Mouse (Mus musculus) urinary bladder, adult 2 months (tissue): ENCODE data around the gene Fam178b. TPM values are rescaled to one million over a fixed set of nuclear protein-coding genes. Genes with fewer than 3 reads are reported as not detected.
"Not testable (repeated sequence)": the region's sequence is repeated elsewhere in the genome, so short reads cannot be mapped to it uniquely, and the experiment has no call there.

Experiments
- DNase-seq: peaks from one replicate; pipeline ENCODE4 v3.0.0; 2022; ENCODE audit warnings: low spot score
- polyA plus RNA-seq: library from polyadenylated mRNA; depleted of rRNA; stranded (reverse); fragments of >200 nt; gene quantifications from 2 replicates; pipeline ENCODE4 v1.2.3, GENCODE M21; 2012

The Fam178b gene
- polyA plus RNA-seq, 1 experiment, result 4.3 TPM

DNA sequence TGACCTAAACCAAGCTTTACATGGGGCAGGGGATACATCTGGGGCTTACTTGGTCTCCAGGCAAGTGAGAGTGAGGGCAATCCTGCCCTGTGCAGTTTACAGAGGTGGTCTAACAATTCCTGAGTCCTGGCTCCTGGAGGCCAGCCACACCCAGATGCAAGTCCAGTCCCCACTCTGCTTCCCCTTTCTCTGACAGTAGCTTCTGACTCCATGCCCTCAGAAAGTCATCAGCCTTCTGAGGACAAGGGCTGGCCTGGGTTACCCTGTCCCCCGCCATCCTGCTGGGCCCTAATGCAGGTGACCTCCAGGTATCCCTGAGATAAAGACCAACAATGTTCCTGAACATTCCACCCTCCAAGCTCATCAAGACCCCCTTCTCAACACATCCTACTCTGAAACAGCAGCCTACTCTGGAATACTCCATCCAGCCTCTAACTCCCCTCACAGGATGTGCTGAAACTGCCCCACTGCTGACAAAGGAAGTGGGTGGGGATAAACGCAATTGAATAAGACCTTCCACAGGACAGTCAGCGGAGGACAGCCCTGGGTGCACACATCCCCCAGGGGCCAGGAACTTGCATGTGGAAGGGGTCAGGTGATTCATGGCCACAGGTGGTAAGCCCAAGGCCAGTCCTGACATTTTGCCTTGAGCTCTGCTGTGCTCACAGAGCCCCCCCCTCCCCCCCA lies 52.8 kb downstream of the Fam178b start:
- DNase-seq, result no peak

DNA sequence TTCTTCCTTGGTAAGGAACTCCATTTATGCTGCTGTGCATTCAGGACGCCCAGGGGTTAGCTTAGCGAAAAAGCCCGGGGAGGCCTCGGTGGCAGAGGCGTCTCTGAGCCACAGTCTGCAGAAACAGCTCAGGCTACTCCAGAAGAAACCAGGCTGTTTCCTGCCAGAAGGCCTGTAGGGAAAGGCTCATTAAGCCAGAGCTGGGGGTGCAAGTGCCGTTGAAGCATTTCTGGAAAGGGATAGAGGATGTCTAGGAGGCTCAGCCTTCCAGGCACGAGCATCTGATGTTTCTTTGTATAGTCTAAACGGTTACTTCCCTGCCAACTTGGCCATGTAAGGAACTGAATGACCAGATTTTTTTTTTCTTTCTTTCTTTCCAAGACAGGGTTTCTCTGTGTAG lies 54.4 kb downstream of the Fam178b start:
- DNase-seq, result no peak

GRCm38 (mm10) chr1:36625442-36625841 lies 57.5 kb downstream of the Fam178b start:
- no peak for DNase-seq

- not testable (repeated sequence) for DNase-seq
These were observed 67.0 kb downstream of the Fam178b start for GRCm38 (mm10) chr1:36615958-36616357.

GRCm38 (mm10) chr1:36615188-36615587 lies 67.8 kb downstream of the Fam178b start:
- no peak for DNase-seq

GRCm38 (mm10) chr1:36614584-36614983 lies 68.4 kb downstream of the Fam178b start:
- DNase-seq, result no peak

- no peak for DNase-seq
These were observed 69.5 kb downstream of the Fam178b start for GRCm38 (mm10) chr1:36613374-36613895.

GRCm38 (mm10) chr1:36612362-36612761 lies 70.6 kb downstream of the Fam178b start:
- no peak for DNase-seq

GRCm38 (mm10) chr1:36611449-36612123 lies 71.4 kb downstream of the Fam178b start:
- no peak for DNase-seq

- DNase-seq, result no peak
These were observed 74.8 kb downstream of the Fam178b start for GRCm38 (mm10) chr1:36608211-36608610.

GRCm38 (mm10) chr1:36606951-36607350 lies 76.0 kb downstream of the Fam178b start:
- no peak for DNase-seq

DNA sequence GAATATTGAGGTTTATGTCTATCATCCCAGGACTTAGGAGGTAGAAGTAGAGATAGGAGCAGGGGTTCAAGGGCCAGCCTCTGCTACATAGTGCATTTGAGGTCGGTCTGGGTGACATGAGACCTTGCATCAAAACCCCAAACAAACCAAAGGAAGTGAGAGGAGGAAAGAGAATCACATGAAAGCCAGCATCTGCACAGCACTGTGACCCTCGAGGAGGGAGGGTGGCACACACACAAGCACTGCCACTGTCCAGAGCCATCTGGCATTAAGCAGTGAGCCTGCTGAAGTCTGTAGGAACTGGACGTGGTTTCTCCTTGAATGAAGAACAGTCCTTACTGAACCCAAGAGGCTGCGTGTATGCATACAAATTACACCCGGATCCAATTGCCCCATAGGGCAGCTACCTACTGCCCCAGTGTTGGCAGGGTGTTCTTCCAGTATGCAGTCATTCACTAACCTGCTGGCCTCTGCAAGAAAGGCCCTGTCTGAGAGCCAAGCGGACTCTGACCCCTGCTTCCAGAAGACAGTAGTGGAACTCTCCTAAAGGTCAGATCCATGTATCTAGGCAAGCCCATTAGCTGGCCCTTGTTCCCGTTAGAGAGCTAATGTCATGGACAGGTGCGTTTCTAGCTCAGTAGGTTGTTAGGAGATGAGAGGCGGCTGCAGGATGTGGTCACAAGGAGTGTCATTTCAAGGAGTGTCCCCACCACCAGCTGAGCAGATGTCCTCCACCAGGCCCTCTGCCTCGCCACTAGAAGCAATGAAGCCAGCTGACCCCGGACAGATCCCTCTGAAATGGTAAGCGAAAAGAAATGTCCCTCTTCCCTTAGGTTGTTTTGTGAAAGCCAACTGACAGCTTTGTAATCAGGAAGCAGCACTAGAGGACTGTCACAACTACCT lies 78.5 kb downstream of the Fam178b start:
- no peak for DNase-seq

GRCm38 (mm10) chr1:36603361-36603760 lies 79.6 kb downstream of the Fam178b start:
- DNase-seq, result no peak

DNA sequence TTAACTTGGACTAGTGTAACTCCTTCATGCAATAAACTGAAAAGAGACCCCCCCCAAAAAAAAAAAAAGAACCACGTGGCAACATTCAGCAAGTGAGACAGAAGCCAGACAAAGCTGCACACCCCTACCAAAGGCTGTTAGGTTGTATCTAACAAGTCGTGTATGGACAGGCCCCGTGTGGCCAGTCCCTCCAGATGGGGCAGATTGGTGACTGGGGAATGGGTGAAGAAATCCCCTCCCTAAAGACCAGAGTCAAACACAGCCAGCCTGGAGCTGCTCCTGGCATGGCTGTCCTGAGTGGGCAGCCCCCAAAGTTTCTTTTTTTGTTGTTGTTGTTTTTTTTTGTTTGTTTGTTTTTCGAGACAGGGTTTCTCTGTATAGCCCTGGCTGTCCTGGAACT lies 80.7 kb downstream of the Fam178b start:
- no peak for DNase-seq

DNA sequence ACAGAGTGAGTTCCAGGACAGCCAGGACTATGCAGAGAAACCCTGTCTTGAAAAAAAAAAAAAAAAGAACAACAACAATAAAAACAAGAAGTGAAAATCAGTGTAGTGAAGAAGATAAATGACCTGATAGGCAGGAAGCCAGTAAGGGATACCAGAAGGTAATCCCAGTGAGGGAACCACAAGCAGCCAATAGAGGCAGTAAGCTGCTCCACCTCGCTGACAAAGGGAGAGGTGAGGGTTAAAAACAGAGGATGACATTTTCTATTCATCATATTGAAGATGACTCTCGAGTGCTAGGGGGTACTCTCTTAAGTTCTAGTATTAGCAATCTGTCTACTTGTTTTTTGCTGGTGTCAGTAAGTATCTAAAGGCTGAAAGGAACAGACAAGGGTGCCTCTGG lies 84.6 kb downstream of the Fam178b start:
- no peak for DNase-seq

DNA sequence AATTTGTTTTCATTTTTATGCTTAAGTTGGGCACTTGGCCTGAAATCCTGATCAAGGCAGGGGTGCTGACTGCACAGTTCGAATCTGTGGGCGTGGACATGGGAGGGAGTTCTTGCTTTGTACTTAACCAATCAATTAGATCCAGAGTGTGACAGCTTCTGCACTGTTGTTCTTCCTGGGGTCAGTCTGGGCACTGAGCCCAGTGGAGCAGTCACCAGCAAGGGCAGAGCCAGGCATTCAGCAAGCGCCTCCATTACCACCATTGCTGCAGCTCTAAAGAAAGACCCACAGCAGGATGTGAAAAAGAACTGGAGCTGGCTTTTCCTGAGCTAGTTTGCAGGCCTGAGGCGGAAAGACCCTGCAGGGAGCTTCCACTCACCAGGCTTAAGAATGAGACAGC lies 86.9 kb downstream of the Fam178b start:
- no peak for DNase-seq

- DNase-seq, result no peak
These were observed 87.6 kb downstream of the Fam178b start for GRCm38 (mm10) chr1:36595167-36595931.

- DNase-seq, result no peak
These were observed 89.9 kb downstream of the Fam178b start for GRCm38 (mm10) chr1:36593099-36593498.

- DNase-seq, result no peak
These were observed 91.6 kb downstream of the Fam178b start for GRCm38 (mm10) chr1:36591408-36591807.

DNA sequence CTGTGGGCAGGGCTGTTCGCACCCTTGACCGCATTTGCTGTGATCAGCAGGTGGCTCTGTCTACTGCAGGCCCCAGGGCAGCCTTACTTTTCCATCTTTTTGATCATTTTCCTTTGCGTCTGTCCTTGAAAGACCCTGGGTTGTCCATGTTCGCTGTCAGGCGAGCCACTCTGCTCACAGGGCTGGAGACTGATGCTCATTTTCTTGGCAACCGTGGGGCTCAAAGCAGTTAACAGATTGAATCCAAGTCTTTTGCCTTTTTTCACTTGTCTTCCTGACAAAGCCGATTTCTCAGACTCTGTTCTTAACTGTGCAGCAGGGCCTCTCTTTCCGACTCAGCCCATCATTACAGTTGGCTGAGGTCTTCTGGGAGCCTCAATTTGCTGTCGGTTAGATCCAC lies 92.3 kb downstream of the Fam178b start:
- DNase-seq, result no peak

- DNase-seq, result no peak
These were observed 93.5 kb downstream of the Fam178b start for GRCm38 (mm10) chr1:36589486-36589885.
